Mouse (Mus musculus): ENCODE data around the gene Olfr917. TPM values are rescaled to one million over a fixed set of nuclear protein-coding genes. Genes with fewer than 3 reads are reported as not detected.

Olfr917 gene
- polyA plus RNA-seq (2012; fragmentation: generic; extraction: Trizol) = not detected

DNA sequence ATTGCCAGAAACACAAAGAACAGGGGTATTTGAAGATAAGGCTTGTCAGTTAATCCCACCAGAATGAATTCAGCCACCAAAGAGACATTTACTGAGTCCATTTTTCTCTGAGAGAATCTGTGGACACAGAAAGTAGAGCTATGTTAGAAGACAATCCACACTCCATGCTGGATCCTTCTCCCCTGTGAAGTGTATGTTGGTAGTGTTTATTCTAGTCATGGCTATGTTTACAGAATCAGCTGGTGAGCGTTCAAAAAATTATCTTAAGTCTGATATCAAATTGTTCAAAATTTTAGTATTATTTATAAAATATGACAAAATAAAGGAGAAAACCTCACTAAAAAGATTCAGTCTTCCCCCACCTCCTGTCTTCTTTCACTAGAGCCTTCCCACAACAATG is at the start of gene Olfr917:
Gene Olfr917, minus strand, starts transcription at position 101 of the 400 bp plus-strand sequence.

GRCm38 (mm10) chr9:38674501-38674900 is 8.9 kb upstream of the Olfr917 start, which contains the start of gene Olfr918:
Gene Olfr918 (minus strand): TSS chr9:38674601.

DNA sequence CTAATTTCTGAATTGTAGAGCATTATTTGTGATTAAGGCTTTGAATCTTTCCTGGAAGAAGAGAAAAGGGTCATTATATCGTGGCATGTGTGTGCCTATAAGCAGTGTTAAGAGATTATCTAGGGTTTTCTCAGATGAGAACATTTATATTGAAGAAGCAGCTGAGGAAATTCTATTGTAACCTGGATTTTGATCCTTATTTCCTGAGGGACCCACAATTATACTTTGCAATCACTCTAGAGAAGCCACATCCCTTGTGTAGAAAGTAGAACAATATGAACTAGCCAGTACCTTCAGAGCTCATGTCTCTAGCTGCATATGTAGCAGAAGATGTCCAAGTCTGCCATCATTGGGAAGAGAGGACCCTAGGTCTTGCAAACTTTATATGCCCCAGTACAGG is 5.9 kb downstream of the Olfr917 start, which contains the start of gene Olfr916:
Gene Olfr916, minus strand, starts transcription at position 101 of the 400 bp plus-strand sequence.

Other genes starting within 250 kb of the Olfr917 start
- gene Olfr901, start 236.4 kb downstream of the Olfr917 start, polyA plus RNA-seq (2012; fragmentation: generic; extraction: Trizol) = not detected
- not detected for gene Olfr902, start 218.2 kb downstream of the Olfr917 start, polyA plus RNA-seq (2012; fragmentation: generic; extraction: Trizol)
- not detected for gene Olfr904, start 202.7 kb downstream of the Olfr917 start, polyA plus RNA-seq (2012; fragmentation: generic; extraction: Trizol)
- gene Olfr905, start 194.7 kb downstream of the Olfr917 start, polyA plus RNA-seq (2012; fragmentation: generic; extraction: Trizol) = not detected
- gene Olfr906, start 178.8 kb downstream of the Olfr917 start, polyA plus RNA-seq (2012; fragmentation: generic; extraction: Trizol) = not detected
- not detected for gene Olfr907, start 170.0 kb downstream of the Olfr917 start, polyA plus RNA-seq (2012; fragmentation: generic; extraction: Trizol)
- gene Olfr911-ps1, start 144.3 kb downstream of the Olfr917 start, polyA plus RNA-seq (2012; fragmentation: generic; extraction: Trizol) = not detected
- not detected for gene Olfr910, start 128.0 kb downstream of the Olfr917 start, polyA plus RNA-seq (2012; fragmentation: generic; extraction: Trizol)
- gene Olfr912, start 85.7 kb downstream of the Olfr917 start, polyA plus RNA-seq (2012; fragmentation: generic; extraction: Trizol) = not detected
- gene Olfr913, start 73.1 kb downstream of the Olfr917 start, polyA plus RNA-seq (2012; fragmentation: generic; extraction: Trizol) = not detected
- not detected for gene Olfr914, start 60.7 kb downstream of the Olfr917 start, polyA plus RNA-seq (2012; fragmentation: generic; extraction: Trizol)
- not detected for gene Olfr916, start 6.0 kb downstream of the Olfr917 start, polyA plus RNA-seq (2012; fragmentation: generic; extraction: Trizol)
- not detected for gene Olfr918, start 8.8 kb upstream of the Olfr917 start, polyA plus RNA-seq (2012; fragmentation: generic; extraction: Trizol)
- not detected for gene Olfr919, start 37.8 kb upstream of the Olfr917 start, polyA plus RNA-seq (2012; fragmentation: generic; extraction: Trizol)
- gene Vwa5a, start 52.4 kb upstream of the Olfr917 start, polyA plus RNA-seq (2012; fragmentation: generic; extraction: Trizol) = 10 to 100 TPM in 1 of 2 experiments, 1 to 10 TPM in 1; 1.2 to 22.6 TPM
- gene Olfr920, start 86.5 kb upstream of the Olfr917 start, polyA plus RNA-seq (2012; fragmentation: generic; extraction: Trizol) = under 1 TPM in 1 of 2 experiments, not detected in 1; 0.04 TPM
- not detected for gene Olfr921, start 107.2 kb upstream of the Olfr917 start, polyA plus RNA-seq (2012; fragmentation: generic; extraction: Trizol)
- not detected for gene Olfr922, start 148.8 kb upstream of the Olfr917 start, polyA plus RNA-seq (2012; fragmentation: generic; extraction: Trizol)
- not detected for gene Olfr923, start 160.7 kb upstream of the Olfr917 start, polyA plus RNA-seq (2012; fragmentation: generic; extraction: Trizol)
- gene Olfr924, start 178.6 kb upstream of the Olfr917 start, polyA plus RNA-seq (2012; fragmentation: generic; extraction: Trizol) = not detected
- not detected for gene Olfr26, start 189.2 kb upstream of the Olfr917 start, polyA plus RNA-seq (2012; fragmentation: generic; extraction: Trizol)
- gene Olfr926, start 211.3 kb upstream of the Olfr917 start, polyA plus RNA-seq (2012; fragmentation: generic; extraction: Trizol) = not detected